Mouse (Mus musculus) kidney, adult 2 months (tissue): ENCODE data around the gene Rpl19.

Source experiments
- CTCF ChIP-seq: fragments of 200-500 bp; conservative IDR thresholded peaks from 2 replicates; pipeline ENCODE4 v1.5.1; 2011; ENCODE audit warnings: low read depth, mild to moderate bottlenecking, control low read depth, low read length, moderate library complexity, mixed read lengths; ENCODE audit not compliant: insufficient read depth, insufficient read length
- POLR2A ChIP-seq: fragments of 200-500 bp; IDR thresholded peaks from one replicate; pipeline ENCODE4 v1.6.1; 2011; ENCODE audit warnings: low read depth, low read length, control low read depth

DNA sequence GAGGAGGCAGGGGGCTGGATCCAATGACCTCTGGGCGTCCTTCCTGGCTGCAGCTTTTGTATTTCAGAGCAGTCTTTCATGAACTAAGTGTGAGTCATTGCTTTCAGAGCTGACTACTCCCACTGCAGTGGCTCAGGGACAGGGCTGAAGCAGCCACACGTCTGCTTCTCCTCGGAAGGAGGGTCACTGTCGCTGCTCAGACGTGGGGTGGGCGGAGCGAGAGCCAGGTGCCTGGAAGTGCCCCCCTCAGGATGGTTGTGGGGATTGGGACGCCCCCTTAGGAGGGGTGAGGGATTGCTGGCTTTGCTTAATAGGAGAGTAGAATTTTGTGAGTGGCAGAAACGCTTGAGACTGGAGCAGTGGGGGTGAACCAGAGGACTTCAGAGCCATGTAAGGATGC, 31.0 kb downstream of the Rpl19 start:
- TF ChIP-seq CTCF (no peak), POLR2A (no peak)
